Mouse (Mus musculus) C2C12 (cell line): ENCODE results near the gene Gm13276. TPM values are rescaled to one million over a fixed set of nuclear protein-coding genes. Genes with fewer than 3 reads are reported as not detected.
"Not testable (repeated sequence)": the region's sequence is repeated elsewhere in the genome, so short reads cannot be mapped to it uniquely, and the experiment has no call there.

Source experiments
- H3K27me3 ChIP-seq: one replicate; pipeline ENCODE4 v1.6.1; 2011; ENCODE audit not compliant: control insufficient read depth, insufficient read depth, insufficient read length
- H3K36me3 ChIP-seq: one replicate; pipeline ENCODE4 v1.6.1; 2011; ENCODE audit not compliant: control insufficient read depth, insufficient read depth
- H3K4me3 ChIP-seq: one replicate; pipeline ENCODE4 v1.5.1; 2011; ENCODE audit warnings: mild to moderate bottlenecking, control low read depth; ENCODE audit not compliant: poor library complexity, insufficient read depth, severe bottlenecking
- H3K79me2 ChIP-seq: one replicate; pipeline ENCODE4 v1.6.1; 2011; ENCODE audit not compliant: control insufficient read depth, insufficient read depth
- H3K79me3 ChIP-seq: one replicate; pipeline ENCODE4 v1.6.1; 2011; ENCODE audit warnings: low read depth, control low read depth
- H3ac ChIP-seq: one replicate; pipeline ENCODE3; 2011; ENCODE audit warnings: low read depth; ENCODE audit not compliant: control insufficient read depth, insufficient read length
- CEBPB ChIP-seq: IDR thresholded peaks from one replicate; pipeline ENCODE4 v1.6.1; 2011; ENCODE audit warnings: low read depth, mild to moderate bottlenecking, control low read depth, moderate library complexity
- CTCF ChIP-seq: IDR thresholded peaks from one replicate; pipeline ENCODE4 v1.5.1; 2011; ENCODE audit not compliant: control insufficient read depth, insufficient read depth, insufficient read length
- FOSL1 ChIP-seq: IDR thresholded peaks from one replicate; pipeline ENCODE4 v1.8.0; 2011; ENCODE audit warnings: mild to moderate bottlenecking, low read length; ENCODE audit not compliant: poor library complexity, insufficient read depth, severe bottlenecking
- MAX ChIP-seq: IDR thresholded peaks from one replicate; pipeline ENCODE4 v1.6.1; 2011; ENCODE audit warnings: mild to moderate bottlenecking, control low read depth
- MYOD1 ChIP-seq: IDR thresholded peaks from one replicate; pipeline ENCODE4 v1.6.1; 2011; ENCODE audit warnings: low read depth; ENCODE audit not compliant: control insufficient read depth, insufficient read length
- MYOG ChIP-seq: IDR thresholded peaks from one replicate; pipeline ENCODE4 v1.6.1; 2011; ENCODE audit not compliant: control insufficient read depth, insufficient read length; ENCODE audit errors: extremely low read depth
- USF1 ChIP-seq: IDR thresholded peaks from one replicate; pipeline ENCODE4 v1.6.1; 2011; ENCODE audit warnings: low read depth, mild to moderate bottlenecking, control low read depth, moderate library complexity
- polyA plus RNA-seq: library from polyadenylated mRNA; unstranded; fragments of >200 nt; fragmentation: generic; extraction: Trizol; gene quantifications from one replicate; pipeline ENCODE4 v1.2.1, GENCODE M21; 2012; ENCODE audit warnings: missing spikeins

Gene Gm13276
- polyA plus RNA-seq, 1 experiment = 0.92 TPM

GRCm38 (mm10) chr4:88815928-88816327 lies 30.4 kb downstream of the Gm13276 start, which contains the start of gene Ifna7:
Gene Ifna7, plus strand, starts transcription at chr4:88816228.
- TF ChIP-seq CEBPB (no peak), FOSL1 (no peak), MAX (no peak), MYOD1 (no peak), MYOG (no peak), USF1 (no peak), CTCF (no peak)
- H3K4me3 ChIP-seq = no peak within 1 kb of the TSS
- no peak within 1 kb of the TSS for H3ac ChIP-seq

GRCm38 (mm10) chr4:88819659-88820058 lies 34.1 kb downstream of the Gm13276 start, which contains the start of gene Ifna11:
Gene Ifna11, plus strand, starts transcription at chr4:88819959.
- Histone ChIP-seq H3ac (no peak within 1 kb of the TSS), H3K79me2 (no peaks in the 10 kb centered on the region), H3K79me3 (no peaks in the 10 kb centered on the region), H3K4me3 (no peak within 1 kb of the TSS), H3K27me3 (peaks cover 13% of the 10 kb centered on the region), H3K36me3 (no peaks in the 10 kb centered on the region)
- TF ChIP-seq MYOD1 (no peak), CTCF (no peak), CEBPB (no peak), MYOG (no peak), FOSL1 (no peak), USF1 (no peak), MAX (no peak)

More at GRCm38 (mm10) chr4:88815928-88816327, 30.4 kb downstream of the Gm13276 start, which contains the start of gene Ifna7:
- peaks cover 14% of the 10 kb centered on the region for H3K27me3 ChIP-seq
- no peaks in the 10 kb centered on the region for H3K79me3 ChIP-seq
- no peaks in the 10 kb centered on the region for H3K36me3 ChIP-seq
- H3K79me2 ChIP-seq = no peaks in the 10 kb centered on the region

GRCm38 (mm10) chr4:88822995-88823394 lies 37.5 kb downstream of the Gm13276 start:
- Histone ChIP-seq H3K79me3 (no peaks in the 10 kb centered on the region), H3K79me2 (no peaks in the 10 kb centered on the region)
- TF ChIP-seq MAX (no peak), MYOG (no peak), CTCF (no peak), FOSL1 (no peak), CEBPB (no peak), MYOD1 (no peak)

GRCm38 (mm10) chr4:88827116-88827515 lies 41.6 kb downstream of the Gm13276 start, which contains the start of gene Ifna6:
Gene Ifna6, plus strand, starts transcription at chr4:88827416.
- H3K79me3 ChIP-seq, H3K79me2 ChIP-seq, H3K27me3 ChIP-seq, H3ac ChIP-seq, H3K36me3 ChIP-seq, H3K4me3 ChIP-seq: not testable (repeated sequence)

More at GRCm38 (mm10) chr4:88822995-88823394, 37.5 kb downstream of the Gm13276 start:
- Histone ChIP-seq H3K4me3 (no peak overlapping the region), H3K36me3 (no peaks in the 10 kb centered on the region), H3K27me3 (peaks cover 7% of the 10 kb centered on the region), H3ac (no peak overlapping the region)

GRCm38 (mm10) chr4:88830523-88830922 lies 45.0 kb downstream of the Gm13276 start:
- H3K79me3 ChIP-seq = no peaks in the 10 kb centered on the region
- no peak overlapping the region for H3K4me3 ChIP-seq
- no peaks in the 10 kb centered on the region for H3K36me3 ChIP-seq
- H3K27me3 ChIP-seq = peaks cover 3% of the 10 kb centered on the region
- H3ac ChIP-seq = no peak overlapping the region
- H3K79me2 ChIP-seq = no peaks in the 10 kb centered on the region
- no peak for TF ChIP-seq MYOD1
- TF ChIP-seq FOSL1 = no peak
- no peak for TF ChIP-seq CTCF
- no peak for TF ChIP-seq MAX
- no peak for TF ChIP-seq USF1
- no peak for TF ChIP-seq MYOG
- TF ChIP-seq CEBPB = no peak

GRCm38 (mm10) chr4:88835225-88835624 lies 49.7 kb downstream of the Gm13276 start, which contains the start of gene Ifna5:
Gene Ifna5, plus strand, starts transcription at chr4:88835525.
- H3K79me3 ChIP-seq, H3ac ChIP-seq, H3K36me3 ChIP-seq, H3K4me3 ChIP-seq, H3K79me2 ChIP-seq, H3K27me3 ChIP-seq: not testable (repeated sequence)

Other genes starting within 250 kb of the Gm13276 start
- not detected for gene Ifna15, start 227.5 kb upstream of the Gm13276 start, polyA plus RNA-seq
- gene Ifna14, start 213.9 kb upstream of the Gm13276 start, polyA plus RNA-seq = not detected
- not detected for gene Ifna9, start 193.3 kb upstream of the Gm13276 start, polyA plus RNA-seq
- not detected for gene Ifna12, start 182.3 kb upstream of the Gm13276 start, polyA plus RNA-seq
- gene C87499, start 151.3 kb upstream of the Gm13276 start, polyA plus RNA-seq = not detected
- not detected for gene Ifna13, start 141.2 kb upstream of the Gm13276 start, polyA plus RNA-seq
- gene Ifna16, start 108.8 kb upstream of the Gm13276 start, polyA plus RNA-seq = not detected
- gene Ifna2, start 101.8 kb upstream of the Gm13276 start, polyA plus RNA-seq = not detected
- gene Ifnab, start 94.3 kb upstream of the Gm13276 start, polyA plus RNA-seq = not detected
- 1.9 TPM for gene Gm26566, start 63.9 kb upstream of the Gm13276 start, polyA plus RNA-seq
- gene Klhl9, start 63.2 kb upstream of the Gm13276 start, polyA plus RNA-seq = 11.6 TPM
- gene Gm13271, start 30.8 kb upstream of the Gm13276 start, polyA plus RNA-seq = not detected
- not detected for gene Gm13283, start 25.6 kb upstream of the Gm13276 start, polyA plus RNA-seq
- gene Gm13290, start 11.9 kb upstream of the Gm13276 start, polyA plus RNA-seq = 1.3 TPM
- not detected for gene Gm13289, start 8.8 kb upstream of the Gm13276 start, polyA plus RNA-seq
- not detected for gene Gm13272, start 5.9 kb upstream of the Gm13276 start, polyA plus RNA-seq
- not detected for gene Ifnz, start 3.6 kb upstream of the Gm13276 start, polyA plus RNA-seq
- not detected for gene Gm13277, start 2.9 kb downstream of the Gm13276 start, polyA plus RNA-seq
- not detected for gene Gm13278, start 5.8 kb downstream of the Gm13276 start, polyA plus RNA-seq
- gene Gm13275, start 8.8 kb downstream of the Gm13276 start, polyA plus RNA-seq = 0.42 TPM
- gene Gm13279, start 11.7 kb downstream of the Gm13276 start, polyA plus RNA-seq = not detected
- not detected for gene Gm13285, start 14.0 kb downstream of the Gm13276 start, polyA plus RNA-seq
- gene Gm13287, start 17.5 kb downstream of the Gm13276 start, polyA plus RNA-seq = 0.42 TPM
- gene Gm13288, start 19.8 kb downstream of the Gm13276 start, polyA plus RNA-seq = 0.18 TPM
- not detected for gene Ifna7, start 30.5 kb downstream of the Gm13276 start, polyA plus RNA-seq
- not detected for gene Ifna11, start 34.2 kb downstream of the Gm13276 start, polyA plus RNA-seq
- gene Ifna6, start 41.7 kb downstream of the Gm13276 start, polyA plus RNA-seq = not detected
- not detected for gene Ifna5, start 49.8 kb downstream of the Gm13276 start, polyA plus RNA-seq
- not detected for gene Ifna4, start 56.2 kb downstream of the Gm13276 start, polyA plus RNA-seq
- not detected for gene Ifna1, start 64.4 kb downstream of the Gm13276 start, polyA plus RNA-seq
- gene Ifne, start 94.5 kb downstream of the Gm13276 start, polyA plus RNA-seq = not detected